Mouse (Mus musculus): ENCODE measurements around the gene Sae1. TPM values are rescaled to one million over a fixed set of nuclear protein-coding genes. Genes with fewer than 3 reads are reported as not detected.

Gene Sae1
- total and polyA plus RNA-seq, 2 experiments from 2014 or later = 122 to 211 TPM

DNA sequence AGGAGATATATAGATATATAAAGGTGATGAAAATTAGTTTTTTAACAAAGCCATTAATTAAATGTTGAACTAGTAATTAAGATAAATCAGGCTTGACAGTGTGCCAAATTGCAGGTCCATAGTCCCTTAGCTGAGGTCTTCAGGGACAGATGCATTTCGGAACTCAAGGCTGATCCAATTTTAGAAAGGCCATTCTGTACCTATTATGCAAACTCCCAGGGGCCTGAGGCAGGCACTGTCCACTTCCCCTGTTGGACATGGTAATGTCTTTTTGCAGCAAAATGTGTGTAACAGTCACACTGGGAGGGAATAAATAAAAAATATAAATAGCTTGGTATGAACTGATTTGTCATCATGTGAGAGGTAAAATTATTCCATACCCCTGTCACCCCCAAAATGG lies 116.5 kb downstream of the Sae1 start:
- TF ChIP-seq CTCF (IDR thresholded peaks at IDR 0.05; ENCODE audit: low read depth) = no peak
- Histone ChIP-seq H3K27me3 (ENCODE audit: insufficient read depth, low read length) (no peaks in the 10 kb centered on the region), H3K4me3 (ENCODE audit: low read depth, low read length) (no peak overlapping the region), H3K9ac (no peak overlapping the region), H3K36me3 (ENCODE audit: insufficient read depth) (peaks cover 11% of the 10 kb centered on the region), H3K4me2 (ENCODE audit: low read depth) (peak overlapping the region; percentile 90; the same call in 1 of the 2 replicates), H3K4me1 (ENCODE audit: insufficient read depth) (peaks cover 14% of the 10 kb centered on the region; the same call in 1 of the 2 replicates), H3K27ac (ENCODE audit: low read depth, low read length) (no peak overlapping the region), H3K9me3 (ENCODE audit: low read length) (no peaks in the 10 kb centered on the region)
- ATAC-seq (no peak), DNase-seq (no peak)
- 61% methylated on average over 1 of the region's 1 CpGs for WGBS

Other genes starting within 250 kb of the Sae1 start
- gene Meis3, start 212.7 kb downstream of the Sae1 start, total RNA-seq (2014; rRNA removed) = 98.6 and 100 TPM in 2 replicates
- 86.4 and 90.9 TPM in 2 replicates for gene Meis3, start 212.7 kb downstream of the Sae1 start, polyA plus RNA-seq (2015; fragmentation: Nextera tagmentation; extraction: Ambion mirVana)
- 10.9 and 16.0 TPM in 2 replicates for gene Dhx34, start 165.8 kb downstream of the Sae1 start, total RNA-seq (2014; rRNA removed)
- gene Dhx34, start 165.8 kb downstream of the Sae1 start, polyA plus RNA-seq (2015; fragmentation: Nextera tagmentation; extraction: Ambion mirVana) = 8.4 and 9.7 TPM in 2 replicates
- 0.14 and 0.23 TPM in 2 replicates for gene C5ar2, start 143.7 kb downstream of the Sae1 start, total RNA-seq (2014; rRNA removed)
- gene C5ar2, start 143.7 kb downstream of the Sae1 start, polyA plus RNA-seq (2015; fragmentation: Nextera tagmentation; extraction: Ambion mirVana) = 0.13 and 0.17 TPM in 2 replicates
- gene C5ar1, start 128.3 kb downstream of the Sae1 start, total RNA-seq (2014; rRNA removed) = 0.52 and 1.2 TPM in 2 replicates
- gene C5ar1, start 128.3 kb downstream of the Sae1 start, polyA plus RNA-seq (2015; fragmentation: Nextera tagmentation; extraction: Ambion mirVana) = 1.7 TPM in 2 replicates
- 36.9 and 43.2 TPM in 2 replicates for gene Inafm1, start 114.2 kb downstream of the Sae1 start, total RNA-seq (2014; rRNA removed)
- 63.6 and 68.4 TPM in 2 replicates for gene Inafm1, start 114.2 kb downstream of the Sae1 start, polyA plus RNA-seq (2015; fragmentation: Nextera tagmentation; extraction: Ambion mirVana)
- 31.6 and 38.2 TPM in 2 replicates for gene Ccdc9, start 101.0 kb downstream of the Sae1 start, total RNA-seq (2014; rRNA removed)
- 12.8 and 18.6 TPM in 2 replicates for gene Ccdc9, start 101.0 kb downstream of the Sae1 start, polyA plus RNA-seq (2015; fragmentation: Nextera tagmentation; extraction: Ambion mirVana)
- 41.2 and 57.8 TPM in 2 replicates for gene Bbc3, start 79.4 kb downstream of the Sae1 start, total RNA-seq (2014; rRNA removed)
- gene Bbc3, start 79.4 kb downstream of the Sae1 start, polyA plus RNA-seq (2015; fragmentation: Nextera tagmentation; extraction: Ambion mirVana) = 40.0 and 40.2 TPM in 2 replicates
- 36.7 and 57.5 TPM in 2 replicates for gene Zc3h4, start 13.1 kb upstream of the Sae1 start, total RNA-seq (2014; rRNA removed)
- 9.4 and 11.0 TPM in 2 replicates for gene Zc3h4, start 13.1 kb upstream of the Sae1 start, polyA plus RNA-seq (2015; fragmentation: Nextera tagmentation; extraction: Ambion mirVana)
- gene Tmem160, start 65.0 kb upstream of the Sae1 start, total RNA-seq (2014; rRNA removed) = 40.1 and 61.2 TPM in 2 replicates
- gene Tmem160, start 65.0 kb upstream of the Sae1 start, polyA plus RNA-seq (2015; fragmentation: Nextera tagmentation; extraction: Ambion mirVana) = 105 and 130 TPM in 2 replicates
- 10.1 and 10.2 TPM in 2 replicates for gene Npas1, start 89.9 kb upstream of the Sae1 start, total RNA-seq (2014; rRNA removed)
- gene Npas1, start 89.9 kb upstream of the Sae1 start, polyA plus RNA-seq (2015; fragmentation: Nextera tagmentation; extraction: Ambion mirVana) = 12.6 and 14.7 TPM in 2 replicates
- 133 and 149 TPM in 2 replicates for gene Arhgap35, start 227.2 kb upstream of the Sae1 start, total RNA-seq (2014; rRNA removed)
- gene Arhgap35, start 227.2 kb upstream of the Sae1 start, polyA plus RNA-seq (2015; fragmentation: Nextera tagmentation; extraction: Ambion mirVana) = 20.6 and 27.0 TPM in 2 replicates